Mouse (Mus musculus): ENCODE results near the gene Lpp.

DNA sequence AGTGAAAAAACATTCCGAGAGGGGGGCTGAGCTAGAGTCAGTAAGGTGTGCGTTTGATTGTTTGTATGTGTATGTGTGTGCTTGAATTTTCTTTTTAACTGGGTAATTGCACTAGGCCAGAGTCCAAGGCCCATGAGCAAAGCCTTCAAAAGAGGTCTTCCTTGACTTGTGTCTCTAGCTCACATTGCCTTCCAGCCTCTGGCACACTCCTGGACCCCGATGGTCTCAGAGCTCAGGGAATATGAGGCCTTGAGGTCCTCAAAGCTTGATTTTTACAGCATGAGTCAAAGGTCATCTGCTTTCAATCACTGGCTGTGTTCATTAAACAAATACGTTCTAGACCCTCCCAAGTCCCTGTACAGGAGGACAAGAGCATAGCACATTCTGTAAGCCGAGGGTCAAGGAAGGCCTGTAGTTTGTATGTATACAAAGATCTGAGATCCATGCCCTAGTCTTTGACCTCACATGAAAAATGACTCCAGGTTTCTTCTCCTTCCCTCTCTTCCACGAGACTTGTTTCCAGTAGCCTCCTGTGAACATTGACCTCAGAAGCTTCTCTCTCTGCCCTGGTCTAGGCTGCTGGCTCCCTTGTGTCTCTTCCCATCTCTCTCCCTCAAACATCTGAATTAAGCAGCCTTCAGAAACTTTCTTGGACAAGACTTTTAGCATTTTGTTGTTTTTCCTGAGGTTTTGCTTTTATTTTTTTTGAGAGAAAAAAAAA, 508.0 kb downstream of the Lpp start:
- TF ChIP-seq CTCF (IDR thresholded peaks at IDR 0.05; ENCODE audit: control insufficient read depth, insufficient read depth, insufficient replicate concordance, low read depth, low read length), result no peak
- TF ChIP-seq POLR2A (IDR thresholded peaks at IDR 0.05; ENCODE audit: control insufficient read depth, low read depth, low read length), result no peak

All from testis, adult 2 months (tissue).